Mouse (Mus musculus): Measurements from ENCODE around the gene Nsd1. TPM values are rescaled to one million over a fixed set of nuclear protein-coding genes. Genes with fewer than 3 reads are reported as not detected.

Gene Nsd1
- polyA plus RNA-seq, 1 experiment from 2014 or later, result 41.5 TPM

GRCm38 (mm10) chr13:55213138-55213806 lies 3.7 kb downstream of the Nsd1 start:
- peak overlapping the region; percentile 92 for H3K9ac ChIP-seq
- H3K4me1 ChIP-seq (replicated peaks), result peaks cover 58% of the 10 kb centered on the region

DNA sequence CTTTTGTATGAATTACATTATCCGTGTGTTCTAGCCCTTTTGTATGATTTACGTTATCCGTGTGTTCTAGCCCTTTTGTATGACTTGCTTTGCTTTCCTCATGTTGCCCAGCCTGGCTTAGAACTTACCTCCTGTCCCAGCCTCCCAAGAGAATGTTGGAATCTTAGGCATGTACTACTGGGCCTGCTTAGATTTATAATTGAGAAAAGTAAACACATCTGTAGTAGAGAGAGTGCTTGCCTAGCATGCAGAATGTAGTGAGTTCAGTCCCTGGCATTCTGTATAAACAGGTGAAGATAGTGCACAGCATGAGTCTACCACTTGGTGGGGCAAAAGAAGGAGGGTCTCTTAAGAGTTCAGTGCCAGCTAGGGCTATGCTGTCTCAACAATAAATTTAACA lies 14.8 kb downstream of the Nsd1 start:
- 93% methylated on average over 3 of the region's 3 CpGs for WGBS
- Histone ChIP-seq H3K4me1 (replicated peaks) (peaks cover 7% of the 10 kb centered on the region), H3K27ac (no peak overlapping the region), H3K9me3 (replicated peaks) (no peaks in the 10 kb centered on the region), H3K36me3 (peaks cover 66% of the 10 kb centered on the region), H3K4me3 (no peak overlapping the region), H3K4me2 (no peak overlapping the region), H3K27me3 (no peaks in the 10 kb centered on the region), H3K9ac (no peak overlapping the region)
- no peak for ATAC-seq (replicated peaks; ENCODE audit: insufficient number of reproducible peaks, insufficient read depth, low FRiP score, low read depth)

More at GRCm38 (mm10) chr13:55213138-55213806, 3.7 kb downstream of the Nsd1 start:
- H3K36me3 ChIP-seq, result peaks cover 21% of the 10 kb centered on the region
- peak overlapping the region; percentile 83 for H3K4me2 ChIP-seq
- H3K4me3 ChIP-seq, result peak overlapping the region; percentile 70
- peak overlapping the region; percentile 95 for H3K27ac ChIP-seq
- ATAC-seq (replicated peaks; ENCODE audit: insufficient number of reproducible peaks, insufficient read depth, low FRiP score, low read depth), result no peak
- no peaks in the 10 kb centered on the region for H3K27me3 ChIP-seq
- 62% methylated on average over 10 of the region's 10 CpGs for WGBS
- H3K9me3 ChIP-seq (replicated peaks), result no peaks in the 10 kb centered on the region

GRCm38 (mm10) chr13:55230701-55231100 lies 21.1 kb downstream of the Nsd1 start:
- no peak overlapping the region for H3K27ac ChIP-seq
- no peak for ATAC-seq (replicated peaks; ENCODE audit: insufficient number of reproducible peaks, insufficient read depth, low FRiP score, low read depth)
- no peak overlapping the region for H3K9ac ChIP-seq
- H3K9me3 ChIP-seq (replicated peaks), result no peaks in the 10 kb centered on the region
- H3K27me3 ChIP-seq, result no peaks in the 10 kb centered on the region
- H3K4me2 ChIP-seq, result no peak overlapping the region
- 87% methylated on average over 1 of the region's 1 CpGs for WGBS
- H3K36me3 ChIP-seq, result peaks cover 70% of the 10 kb centered on the region
- no peaks in the 10 kb centered on the region for H3K4me1 ChIP-seq (replicated peaks)
- no peak overlapping the region for H3K4me3 ChIP-seq

GRCm38 (mm10) chr13:55243205-55243604 lies 33.6 kb downstream of the Nsd1 start:
- 83% methylated on average over 3 of the region's 3 CpGs for WGBS
- no peak for ATAC-seq (replicated peaks; ENCODE audit: insufficient number of reproducible peaks, insufficient read depth, low FRiP score, low read depth)
- Histone ChIP-seq H3K4me3 (no peak overlapping the region), H3K4me2 (no peak overlapping the region), H3K36me3 (peaks cover 74% of the 10 kb centered on the region), H3K4me1 (replicated peaks) (no peaks in the 10 kb centered on the region), H3K9me3 (replicated peaks) (no peaks in the 10 kb centered on the region), H3K27ac (no peak overlapping the region), H3K27me3 (no peaks in the 10 kb centered on the region), H3K9ac (no peak overlapping the region)

- no peak overlapping the region for H3K27ac ChIP-seq
- H3K4me3 ChIP-seq, result no peak overlapping the region
- H3K9ac ChIP-seq, result no peak overlapping the region
- H3K27me3 ChIP-seq, result no peaks in the 10 kb centered on the region
- 90% methylated on average over 17 of the region's 17 CpGs for WGBS
- no peaks in the 10 kb centered on the region for H3K9me3 ChIP-seq (replicated peaks)
- ATAC-seq (replicated peaks; ENCODE audit: insufficient number of reproducible peaks, insufficient read depth, low FRiP score, low read depth), result no peak
- H3K4me2 ChIP-seq, result no peak overlapping the region
- H3K4me1 ChIP-seq (replicated peaks), result no peaks in the 10 kb centered on the region
- H3K36me3 ChIP-seq, result peaks cover 48% of the 10 kb centered on the region
These were observed 37.9 kb downstream of the Nsd1 start for GRCm38 (mm10) chr13:55247293-55248030.

DNA sequence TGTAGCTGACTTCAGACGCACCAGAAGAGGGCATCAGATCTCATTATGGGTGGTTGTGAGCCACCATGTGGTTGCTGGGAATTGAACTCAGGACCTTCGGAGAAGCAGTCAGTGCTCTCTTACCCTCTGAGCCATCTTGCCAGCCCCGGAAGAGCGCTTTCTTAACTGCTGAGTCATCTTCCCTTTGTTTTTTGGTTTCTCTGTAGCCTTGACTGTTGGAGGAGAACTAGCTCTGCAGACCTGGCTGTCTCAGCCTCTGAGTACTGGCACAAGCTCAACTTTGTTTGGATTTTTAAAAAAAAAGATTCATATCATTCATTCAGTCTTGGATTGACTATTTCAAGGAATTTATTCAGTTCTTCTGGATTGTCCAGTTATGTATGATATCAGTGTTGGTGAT lies 39.7 kb downstream of the Nsd1 start:
- no peak overlapping the region for H3K27ac ChIP-seq
- H3K36me3 ChIP-seq, result peaks cover 52% of the 10 kb centered on the region
- ATAC-seq (replicated peaks; ENCODE audit: insufficient number of reproducible peaks, insufficient read depth, low FRiP score, low read depth), result no peak
- H3K9me3 ChIP-seq (replicated peaks), result no peaks in the 10 kb centered on the region
- whole genome bisulfite sequencing, result 88% methylated on average over 4 of the region's 4 CpGs
- H3K4me2 ChIP-seq, result no peak overlapping the region
- no peaks in the 10 kb centered on the region for H3K27me3 ChIP-seq
- no peak overlapping the region for H3K4me3 ChIP-seq
- no peaks in the 10 kb centered on the region for H3K4me1 ChIP-seq (replicated peaks)
- H3K9ac ChIP-seq, result no peak overlapping the region

- ATAC-seq (replicated peaks; ENCODE audit: insufficient number of reproducible peaks, insufficient read depth, low FRiP score, low read depth), result no peak
- 85% methylated on average over 4 of the region's 4 CpGs for WGBS
- Histone ChIP-seq H3K27me3 (no peaks in the 10 kb centered on the region), H3K4me1 (replicated peaks) (0 out of 2 replicates have a peak, but pooled peaks cover 5% of the 10 kb centered on the region), H3K36me3 (peaks cover 24% of the 10 kb centered on the region), H3K9ac (no peak overlapping the region), H3K27ac (no peak overlapping the region), H3K9me3 (replicated peaks) (no peaks in the 10 kb centered on the region), H3K4me2 (no peak overlapping the region), H3K4me3 (no peak overlapping the region)
These were observed 43.2 kb downstream of the Nsd1 start for GRCm38 (mm10) chr13:55252820-55253219.

- H3K27ac ChIP-seq, result no peak overlapping the region
- H3K4me1 ChIP-seq (replicated peaks), result 0 out of 2 replicates have a peak, but pooled peaks cover 5% of the 10 kb centered on the region
- H3K9ac ChIP-seq, result no peak overlapping the region
- H3K36me3 ChIP-seq, result peaks cover 17% of the 10 kb centered on the region
- 66% methylated on average over 3 of the region's 3 CpGs for WGBS
- no peak overlapping the region for H3K4me2 ChIP-seq
- H3K9me3 ChIP-seq (replicated peaks), result no peaks in the 10 kb centered on the region
- no peak overlapping the region for H3K4me3 ChIP-seq
- ATAC-seq (replicated peaks; ENCODE audit: insufficient number of reproducible peaks, insufficient read depth, low FRiP score, low read depth), result no peak
- H3K27me3 ChIP-seq, result no peaks in the 10 kb centered on the region
These were observed 45.6 kb downstream of the Nsd1 start for GRCm38 (mm10) chr13:55255052-55255652.

DNA sequence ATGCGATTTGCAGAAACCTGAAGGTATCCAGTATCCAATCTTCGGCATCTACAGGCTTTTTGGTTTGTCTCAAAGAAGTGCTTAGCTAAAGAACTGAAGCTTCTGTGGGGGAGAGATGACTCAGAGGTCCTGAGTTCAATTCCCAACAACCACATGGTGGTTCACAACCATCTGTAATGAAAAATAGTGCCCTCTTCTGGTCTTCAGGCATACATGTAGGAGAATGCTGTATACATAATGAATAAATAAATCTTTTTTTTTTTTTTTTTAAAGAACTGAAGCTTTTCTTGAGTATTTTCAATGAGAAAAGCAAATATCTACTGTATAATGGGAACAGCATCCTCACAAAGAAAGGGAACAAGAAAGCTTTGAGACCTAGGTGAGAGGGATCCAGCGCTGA lies 49.1 kb downstream of the Nsd1 start:
- Histone ChIP-seq H3K4me3 (no peak overlapping the region), H3K4me1 (replicated peaks) (0 out of 2 replicates have a peak, but pooled peaks cover 5% of the 10 kb centered on the region), H3K4me2 (no peak overlapping the region), H3K9me3 (replicated peaks) (no peaks in the 10 kb centered on the region), H3K36me3 (peaks cover 38% of the 10 kb centered on the region), H3K27ac (no peak overlapping the region), H3K27me3 (no peaks in the 10 kb centered on the region), H3K9ac (no peak overlapping the region)
- no peak for ATAC-seq (replicated peaks; ENCODE audit: insufficient number of reproducible peaks, insufficient read depth, low FRiP score, low read depth)
- 94% methylated on average over 3 of the region's 3 CpGs for WGBS

DNA sequence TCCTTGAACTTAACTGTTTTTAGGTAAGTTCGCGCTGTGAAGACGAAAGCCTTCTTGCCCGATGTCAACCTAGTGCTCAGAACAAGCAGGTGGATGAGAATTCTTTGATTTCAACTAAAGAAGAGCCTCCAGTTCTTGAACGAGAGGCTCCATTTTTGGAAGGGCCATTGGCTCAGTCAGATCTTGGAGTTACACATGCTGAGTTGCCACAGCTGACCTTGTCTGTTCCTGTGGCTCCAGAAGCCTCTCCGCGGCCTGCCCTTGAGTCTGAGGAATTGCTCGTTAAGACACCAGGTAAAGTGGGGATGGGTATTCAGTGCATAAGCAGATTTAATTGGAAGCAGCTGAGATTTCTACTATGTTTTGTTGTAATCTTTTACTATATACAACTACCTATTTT lies 51.9 kb downstream of the Nsd1 start:
- ATAC-seq (replicated peaks; ENCODE audit: insufficient number of reproducible peaks, insufficient read depth, low FRiP score, low read depth), result no peak
- WGBS, result 93% methylated on average over 8 of the region's 8 CpGs
- 0 out of 2 replicates have a peak, but pooled peaks cover 3% of the 10 kb centered on the region for H3K9me3 ChIP-seq (replicated peaks)
- H3K4me1 ChIP-seq (replicated peaks), result no peaks in the 10 kb centered on the region
- H3K27me3 ChIP-seq, result no peaks in the 10 kb centered on the region
- no peak overlapping the region for H3K27ac ChIP-seq
- H3K4me2 ChIP-seq, result no peak overlapping the region
- peaks cover 53% of the 10 kb centered on the region for H3K36me3 ChIP-seq
- H3K9ac ChIP-seq, result no peak overlapping the region
- no peak overlapping the region for H3K4me3 ChIP-seq

DNA sequence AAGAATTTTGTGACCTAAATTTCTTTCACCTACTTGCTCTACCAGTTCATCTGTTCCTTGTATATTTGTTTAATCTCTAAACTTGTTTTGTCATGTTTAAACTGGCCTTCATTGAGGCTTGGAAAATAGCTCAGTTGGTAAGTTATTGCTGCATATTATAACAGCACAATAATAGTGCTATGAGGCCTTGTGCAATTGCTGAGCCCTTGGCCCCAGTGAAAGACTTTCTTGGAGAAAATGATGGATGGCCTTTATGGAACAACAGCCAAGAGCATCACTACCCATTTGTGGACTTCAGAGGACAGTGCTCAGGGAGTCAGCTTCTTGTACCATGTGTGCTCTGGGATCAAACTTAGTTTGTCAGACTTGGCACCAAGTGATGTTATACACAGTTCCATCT lies 52.5 kb downstream of the Nsd1 start:
- H3K27me3 ChIP-seq, result no peaks in the 10 kb centered on the region
- H3K4me1 ChIP-seq (replicated peaks), result no peaks in the 10 kb centered on the region
- no peak overlapping the region for H3K27ac ChIP-seq
- H3K4me3 ChIP-seq, result no peak overlapping the region
- ATAC-seq (replicated peaks; ENCODE audit: insufficient number of reproducible peaks, insufficient read depth, low FRiP score, low read depth), result no peak
- peaks cover 53% of the 10 kb centered on the region for H3K36me3 ChIP-seq
- H3K4me2 ChIP-seq, result no peak overlapping the region
- H3K9me3 ChIP-seq (replicated peaks), result 0 out of 2 replicates have a peak, but pooled peaks cover 3% of the 10 kb centered on the region
- H3K9ac ChIP-seq, result no peak overlapping the region

All from heart, embryonic 15.5 days (tissue).